Mouse (Mus musculus) heart, embryonic 15.5 days (tissue): ENCODE data around the gene Fbxl14. TPM values are rescaled to one million over a fixed set of nuclear protein-coding genes. Genes with fewer than 3 reads are reported as not detected.
A peak's percentile ranks its signal among the peaks of the same experiment; 100 is the strongest.
"Not testable (repeated sequence)": the region's sequence is repeated elsewhere in the genome, so short reads cannot be mapped to it uniquely, and the experiment has no call there.

ENCODE experiments used
- ATAC-seq: fragments of 200-750 bp; cut with Nextera tagmentation; replicated peaks from 2 replicates; pipeline ENCODE4 v1.8.0; 2017; ENCODE audit warnings: low read depth, moderate TSS enrichment; ENCODE audit not compliant: insufficient number of reproducible peaks, insufficient read depth, low FRiP score
- H3K27ac ChIP-seq: fragments of 300-500 bp; sonication (generic); 2 replicates; pipeline ENCODE4 v1.5.1; 2015; ENCODE audit warnings: mild to moderate bottlenecking, inconsistent platforms
- H3K27me3 ChIP-seq: fragments of 300-500 bp; sonication (generic); 2 replicates; pipeline ENCODE4 v1.6.1; 2015; ENCODE audit warnings: inconsistent platforms
- H3K36me3 ChIP-seq: fragments of 300-500 bp; sonication (generic); 2 replicates; pipeline ENCODE4 v1.6.1; 2015; ENCODE audit warnings: mild to moderate bottlenecking, inconsistent platforms
- H3K4me1 ChIP-seq: fragments of 300-500 bp; sonication (generic); replicated peaks from 2 replicates; pipeline ENCODE4 v1.6.1; 2015; ENCODE audit warnings: inconsistent platforms
- H3K4me2 ChIP-seq: fragments of 300-500 bp; sonication (generic); 2 replicates; pipeline ENCODE4 v1.6.1; 2015; ENCODE audit warnings: inconsistent platforms, mild to moderate bottlenecking, moderate library complexity
- H3K4me3 ChIP-seq: fragments of 300-500 bp; sonication (generic); 2 replicates; pipeline ENCODE4 v1.5.1; 2015; ENCODE audit warnings: mild to moderate bottlenecking, inconsistent platforms
- H3K9ac ChIP-seq: fragments of 300-500 bp; sonication (generic); 2 replicates; pipeline ENCODE4 v1.6.1; 2015; ENCODE audit warnings: mild to moderate bottlenecking, inconsistent platforms
- H3K9me3 ChIP-seq: fragments of 300-500 bp; sonication (generic); replicated peaks from 2 replicates; pipeline ENCODE4 v1.6.1; 2016; ENCODE audit warnings: inconsistent platforms
- WGBS: fragments of 180-500 bp; shearing (Covaris S2); methylation state at CpG from one replicate; pipeline ENCODE4 v1.1.7; 2015; ENCODE audit warnings: mixed read lengths; 5-methylcytosine and 5-hydroxymethylcytosine counted together
- polyA plus RNA-seq: library from polyadenylated mRNA; unstranded; fragments of >200 nt; fragmentation: Nextera tagmentation; extraction: Ambion mirVana; gene quantifications from 2 replicates; pipeline ENCODE4 v1.2.1, GENCODE M21; 2015

The Fbxl14 gene
- polyA plus RNA-seq, 1 experiment from 2014 or later = 2.7 TPM

- H3K27me3 ChIP-seq = no peaks in the 10 kb centered on the region
- no peaks in the 10 kb centered on the region for H3K36me3 ChIP-seq
- 69% methylated on average over 3 of the region's 3 CpGs for WGBS
- H3K9ac ChIP-seq = no peak overlapping the region
- peaks cover 12% of the 10 kb centered on the region for H3K4me1 ChIP-seq
- H3K9me3 ChIP-seq = no peaks in the 10 kb centered on the region
- H3K4me2 ChIP-seq = no peak overlapping the region
- no peak overlapping the region for H3K4me3 ChIP-seq
- no peak for ATAC-seq
- H3K27ac ChIP-seq = no peak overlapping the region
Measured at GRCm38 (mm10) chr6:119472705-119473104, 6.8 kb upstream of the Fbxl14 start.

GRCm38 (mm10) chr6:119473446-119473845, 6.0 kb upstream of the Fbxl14 start:
- Histone ChIP-seq H3K36me3 (no peaks in the 10 kb centered on the region), H3K4me2 (no peak overlapping the region), H3K9me3 (no peaks in the 10 kb centered on the region), H3K4me1 (peaks cover 20% of the 10 kb centered on the region), H3K4me3 (no peak overlapping the region), H3K27me3 (no peaks in the 10 kb centered on the region), H3K9ac (no peak overlapping the region), H3K27ac (no peak overlapping the region)
- 51% methylated on average over 7 of the region's 7 CpGs for WGBS
- no peak for ATAC-seq

GRCm38 (mm10) chr6:119473992-119474391, 5.5 kb upstream of the Fbxl14 start:
- Histone ChIP-seq H3K27ac (no peak overlapping the region), H3K36me3 (no peaks in the 10 kb centered on the region), H3K4me3 (no peak overlapping the region), H3K27me3 (no peaks in the 10 kb centered on the region), H3K4me2 (no peak overlapping the region), H3K9ac (no peak overlapping the region), H3K4me1 (peaks cover 22% of the 10 kb centered on the region), H3K9me3 (no peaks in the 10 kb centered on the region)
- 69% methylated on average over 4 of the region's 4 CpGs for WGBS
- no peak for ATAC-seq

GRCm38 (mm10) chr6:119475988-119476387, 3.5 kb upstream of the Fbxl14 start:
- no peak overlapping the region for H3K4me3 ChIP-seq
- no peaks in the 10 kb centered on the region for H3K36me3 ChIP-seq
- 55% methylated on average over 6 of the region's 6 CpGs for WGBS
- H3K9me3 ChIP-seq = no peaks in the 10 kb centered on the region
- no peak for ATAC-seq
- peaks cover 32% of the 10 kb centered on the region for H3K4me1 ChIP-seq
- H3K4me2 ChIP-seq = no peak overlapping the region
- H3K27me3 ChIP-seq = no peaks in the 10 kb centered on the region
- H3K9ac ChIP-seq = no peak overlapping the region
- H3K27ac ChIP-seq = no peak overlapping the region

GRCm38 (mm10) chr6:119477686-119478310, 1.7 kb upstream of the Fbxl14 start:
- no peaks in the 10 kb centered on the region for H3K9me3 ChIP-seq
- WGBS = 25% methylated on average over 13 of the region's 13 CpGs

GRCm38 (mm10) chr6:119478560-119479342, 717 bp upstream of the Fbxl14 start:
- Histone ChIP-seq H3K4me3 (peak overlapping the region; percentile 88), H3K9ac (peak overlapping the region; percentile 94), H3K4me2 (peak overlapping the region; percentile 94), H3K27ac (peak overlapping the region; percentile 99), H3K4me1 (peaks cover 50% of the 10 kb centered on the region), H3K9me3 (no peaks in the 10 kb centered on the region), H3K27me3 (no peaks in the 10 kb centered on the region), H3K36me3 (no peaks in the 10 kb centered on the region)
- 1% methylated on average over 49 of the region's 49 CpGs for WGBS
- ATAC-seq = peak; percentile 88

More at GRCm38 (mm10) chr6:119477686-119478310, 1.7 kb upstream of the Fbxl14 start:
- Histone ChIP-seq H3K9ac (no peak overlapping the region), H3K27ac (peak overlapping the region; percentile 99), H3K27me3 (no peaks in the 10 kb centered on the region), H3K4me1 (peaks cover 45% of the 10 kb centered on the region), H3K4me2 (peak overlapping the region; percentile 94), H3K36me3 (no peaks in the 10 kb centered on the region), H3K4me3 (peak overlapping the region; percentile 88; the same call in 1 of the 2 replicates)
- ATAC-seq = no peak

GRCm38 (mm10) chr6:119479876-119480705, 623 bp downstream of the Fbxl14 start:
- H3K27me3 ChIP-seq = no peaks in the 10 kb centered on the region
- peak overlapping the region; percentile 94 for H3K9ac ChIP-seq
- ATAC-seq = peak; percentile 16; the same call in 1 of the 2 replicates
- WGBS = under 1% methylated on average over 70 of the region's 70 CpGs
- peaks cover 52% of the 10 kb centered on the region for H3K4me1 ChIP-seq
- H3K9me3 ChIP-seq = no peaks in the 10 kb centered on the region
- H3K27ac ChIP-seq = peak overlapping the region; percentile 99
- peak overlapping the region; percentile 88 for H3K4me3 ChIP-seq
- no peaks in the 10 kb centered on the region for H3K36me3 ChIP-seq
- peak overlapping the region; percentile 94 for H3K4me2 ChIP-seq

GRCm38 (mm10) chr6:119480706-119481331, 1.4 kb downstream of the Fbxl14 start:
- Histone ChIP-seq H3K9me3 (no peaks in the 10 kb centered on the region), H3K36me3 (no peaks in the 10 kb centered on the region), H3K27me3 (no peaks in the 10 kb centered on the region), H3K9ac (peak overlapping the region; percentile 94), H3K27ac (peak overlapping the region; percentile 99), H3K4me1 (peaks cover 57% of the 10 kb centered on the region), H3K4me3 (peak overlapping the region; percentile 88), H3K4me2 (peak overlapping the region; percentile 94)
- under 1% methylated on average over 33 of the region's 33 CpGs for WGBS
- no peak for ATAC-seq

- H3K9me3 ChIP-seq, H3K36me3 ChIP-seq, ATAC-seq, H3K27ac ChIP-seq, H3K27me3 ChIP-seq: not testable (repeated sequence)
- Histone ChIP-seq H3K4me1 (peaks cover 57% of the 10 kb centered on the region), H3K9ac (peak overlapping the region; percentile 18; the same call in 1 of the 2 replicates), H3K4me3 (peak overlapping the region; percentile 88), H3K4me2 (peak overlapping the region; percentile 94)
- WGBS = 8% methylated on average over 10 of the region's 10 CpGs
Measured at GRCm38 (mm10) chr6:119481741-119482390, 2.4 kb downstream of the Fbxl14 start.

GRCm38 (mm10) chr6:119482958-119483600, 3.6 kb downstream of the Fbxl14 start:
- Histone ChIP-seq H3K36me3 (no peaks in the 10 kb centered on the region), H3K27me3 (no peaks in the 10 kb centered on the region), H3K4me3 (peak overlapping the region; percentile 29), H3K9me3 (no peaks in the 10 kb centered on the region), H3K4me1 (peaks cover 48% of the 10 kb centered on the region), H3K4me2 (peak overlapping the region; percentile 94), H3K27ac (0 out of 2 replicates have a peak overlapping the region, but pooled peaks have one; percentile 21), H3K9ac (0 out of 2 replicates have a peak overlapping the region, but pooled peaks have one; percentile 25)
- WGBS = 50% methylated on average over 16 of the region's 16 CpGs
- ATAC-seq = no peak
